ENCODE assay signal across 23 mouse cellular contexts in genomic region chr8:62356185-62356584, GRCm38 (mm10).
A peak's percentile ranks its signal among the peaks of the same experiment; 100 is the strongest.
DNase-seq lines count a peak whose midpoint lies in the region; ATAC-seq lines count a peak whose summit lies in the region.
"Had no signal": no experiment of that assay in that cellular context is flagged by ENCODE, and none has a peak within 500 bp of the region (broad histone marks: within the 10 kb centered on the region; RNA-seq: fewer than 3 reads in every experiment).

No protein-coding gene starts in this region.

- no peak overlapping the region for H3K4me2 ChIP-seq in embryonic facial prominence, embryonic 11.5 days (ENCODE audit: low read depth, low read length)
- H3K4me2 ChIP-seq in midbrain, embryonic 14.5 days (ENCODE audit: low read length): no peak overlapping the region
- H3K4me2 ChIP-seq in midbrain, embryonic 15.5 days: no peak overlapping the region
- no peak overlapping the region for H3K4me2 ChIP-seq in neural tube, embryonic 14.5 days (ENCODE audit: low read depth, low read length)
- H3K4me2 ChIP-seq: embryonic facial prominence, embryonic 15.5 days; liver, embryonic 11.5 days; lung, embryonic 14.5 days; midbrain, embryonic 12.5 days had no signal

- H3K36me3 ChIP-seq in embryonic facial prominence, embryonic 11.5 days (replicated peaks; ENCODE audit: control insufficient read depth, insufficient read depth, low read depth, low read length): no peaks in the 10 kb centered on the region
- H3K36me3 ChIP-seq in embryonic facial prominence, embryonic 10.5 days (replicated peaks): no peaks in the 10 kb centered on the region
- H3K36me3 ChIP-seq in midbrain, embryonic 14.5 days (ENCODE audit: control insufficient read depth, insufficient read depth, low read length): no peaks in the 10 kb centered on the region
- H3K36me3 ChIP-seq in midbrain, embryonic 15.5 days (replicated peaks): no peaks in the 10 kb centered on the region
- no peaks in the 10 kb centered on the region for H3K36me3 ChIP-seq in neural tube, embryonic 14.5 days (ENCODE audit: control insufficient read depth, insufficient read depth, low read length)
- H3K36me3 ChIP-seq: embryonic facial prominence, embryonic 15.5 days; midbrain, embryonic 12.5 days had no signal

- peak; percentile 3 for DNase-seq in embryonic facial prominence, embryonic 11.5 days (ENCODE audit: low spot score)
- DNase-seq in embryonic facial prominence, embryonic 10.5 days (ENCODE audit: low spot score): no peak
- peak; percentile 6 for DNase-seq in midbrain, embryonic 14.5 days
- peak; percentile 9 for DNase-seq in forelimb bud, embryonic 11.5 days (ENCODE audit: low read depth, low spot score)
- no peak for DNase-seq in cerebellum, postnatal 14 days
- no peak for DNase-seq in adipocyte (ENCODE audit: low spot score)
- DNase-seq: adrenal gland, adult 2 months; cerebellum, adult 11 months; cerebellum, postnatal 25 days; gastrocnemius, postnatal 14 days; heart, postnatal 10 days; layer of hippocampus, postnatal 36 days; lung, embryonic 14.5 days; lung, postnatal 4 days; thymus, postnatal 25 days had no signal

- no peaks in the 10 kb centered on the region for H3K27me3 ChIP-seq in embryonic facial prominence, embryonic 11.5 days (ENCODE audit: control insufficient read depth, insufficient read depth, low read length)
- H3K27me3 ChIP-seq in embryonic facial prominence, embryonic 10.5 days (replicated peaks; ENCODE audit: low read depth, poor library complexity, severe bottlenecking): no peaks in the 10 kb centered on the region
- no peaks in the 10 kb centered on the region for H3K27me3 ChIP-seq in midbrain, embryonic 14.5 days (ENCODE audit: control insufficient read depth, insufficient read depth, low read length)
- no peaks in the 10 kb centered on the region for H3K27me3 ChIP-seq in midbrain, embryonic 15.5 days (replicated peaks)
- H3K27me3 ChIP-seq in neural tube, embryonic 14.5 days (ENCODE audit: control insufficient read depth, insufficient read depth, low read length): no peaks in the 10 kb centered on the region
- H3K27me3 ChIP-seq: CH12.LX; embryonic facial prominence, embryonic 15.5 days; midbrain, embryonic 12.5 days had no signal

- H3K9ac ChIP-seq in embryonic facial prominence, embryonic 11.5 days (replicated peaks; ENCODE audit: low read length): no peak overlapping the region
- H3K9ac ChIP-seq in midbrain, embryonic 14.5 days (replicated peaks; ENCODE audit: low read length): no peak overlapping the region
- no peak overlapping the region for H3K9ac ChIP-seq in midbrain, embryonic 15.5 days
- H3K9ac ChIP-seq in neural tube, embryonic 14.5 days (replicated peaks; ENCODE audit: low read depth, low read length): no peak overlapping the region
- H3K9ac ChIP-seq: embryonic facial prominence, embryonic 15.5 days; lung, embryonic 14.5 days; midbrain, embryonic 12.5 days had no signal

- H3K4me1 ChIP-seq in embryonic facial prominence, embryonic 11.5 days (ENCODE audit: control insufficient read depth, insufficient read depth, low read length): no peaks in the 10 kb centered on the region
- no peaks in the 10 kb centered on the region for H3K4me1 ChIP-seq in embryonic facial prominence, embryonic 10.5 days
- no peaks in the 10 kb centered on the region for H3K4me1 ChIP-seq in midbrain, embryonic 14.5 days (ENCODE audit: control insufficient read depth, insufficient read depth, low read length)
- H3K4me1 ChIP-seq in midbrain, embryonic 15.5 days: no peaks in the 10 kb centered on the region
- no peaks in the 10 kb centered on the region for H3K4me1 ChIP-seq in neural tube, embryonic 14.5 days (ENCODE audit: control insufficient read depth, insufficient read depth, low read length)
- H3K4me1 ChIP-seq: embryonic facial prominence, embryonic 15.5 days; midbrain, embryonic 12.5 days had no signal

- H3K9me3 ChIP-seq in embryonic facial prominence, embryonic 11.5 days (replicated peaks; ENCODE audit: control insufficient read depth, low read length): no peaks in the 10 kb centered on the region
- no peaks in the 10 kb centered on the region for H3K9me3 ChIP-seq in embryonic facial prominence, embryonic 10.5 days
- no peaks in the 10 kb centered on the region for H3K9me3 ChIP-seq in midbrain, embryonic 14.5 days (ENCODE audit: control insufficient read depth, low read length)
- no peaks in the 10 kb centered on the region for H3K9me3 ChIP-seq in midbrain, embryonic 15.5 days
- H3K9me3 ChIP-seq in neural tube, embryonic 14.5 days (ENCODE audit: control insufficient read depth, low read length): no peaks in the 10 kb centered on the region
- H3K9me3 ChIP-seq: embryonic facial prominence, embryonic 15.5 days; midbrain, embryonic 12.5 days had no signal

- ATAC-seq in embryonic facial prominence, embryonic 11.5 days (replicated peaks; ENCODE audit: insufficient number of reproducible peaks, low FRiP score, low TSS enrichment, low read depth): no peak
- ATAC-seq in midbrain, embryonic 14.5 days (ENCODE audit: low FRiP score, low TSS enrichment): no peak
- ATAC-seq in midbrain, embryonic 15.5 days (replicated peaks): no peak
- peak; percentile 95 for ATAC-seq in neural tube, embryonic 14.5 days (ENCODE audit: low read depth)
- ATAC-seq: intestine, embryonic 16.5 days had no signal

- no peak overlapping the region for H3K4me3 ChIP-seq in embryonic facial prominence, embryonic 11.5 days (ENCODE audit: low read depth, low read length)
- H3K4me3 ChIP-seq in embryonic facial prominence, embryonic 10.5 days: no peak overlapping the region
- H3K4me3 ChIP-seq in midbrain, embryonic 14.5 days (replicated peaks; ENCODE audit: low read depth, low read length): no peak overlapping the region
- no peak overlapping the region for H3K4me3 ChIP-seq in midbrain, embryonic 15.5 days
- H3K4me3 ChIP-seq in neural tube, embryonic 14.5 days (ENCODE audit: low read depth, low read length): no peak overlapping the region
- H3K4me3 ChIP-seq: embryonic facial prominence, embryonic 15.5 days; midbrain, embryonic 12.5 days had no signal

- WGBS in embryonic facial prominence, embryonic 11.5 days: 39% methylated on average over 3 of the region's 3 CpGs
- 34% methylated on average over 3 of the region's 3 CpGs for WGBS in embryonic facial prominence, embryonic 10.5 days
- WGBS in midbrain, embryonic 14.5 days: 33% methylated on average over 3 of the region's 3 CpGs
- 22% methylated on average over 3 of the region's 3 CpGs for WGBS in midbrain, embryonic 15.5 days
- WGBS in neural tube, embryonic 14.5 days: 24% methylated on average over 3 of the region's 3 CpGs

- no peak overlapping the region for H3K27ac ChIP-seq in embryonic facial prominence, embryonic 11.5 days (replicated peaks; ENCODE audit: low read depth, low read length)
- no peak overlapping the region for H3K27ac ChIP-seq in embryonic facial prominence, embryonic 10.5 days (replicated peaks)
- no peak overlapping the region for H3K27ac ChIP-seq in midbrain, embryonic 14.5 days (replicated peaks; ENCODE audit: low read depth, low read length)
- H3K27ac ChIP-seq in midbrain, embryonic 15.5 days: no peak overlapping the region
- H3K27ac ChIP-seq in neural tube, embryonic 14.5 days (ENCODE audit: low read depth, low read length): no peak overlapping the region
- H3K27ac ChIP-seq: embryonic facial prominence, embryonic 15.5 days; kidney, postnatal 0 days; midbrain, embryonic 12.5 days had no signal

Comparison
In these comparisons a context has a peak if more than half of its experiments do, and no peak if none do; other contexts are left out.
1. DNase-seq: peak in embryonic facial prominence, embryonic 11.5 days (single experiment), midbrain, embryonic 14.5 days (single experiment) and forelimb bud, embryonic 11.5 days (single experiment); none in embryonic facial prominence, embryonic 10.5 days (single experiment), cerebellum, postnatal 14 days (0 of 2) and adipocyte (single experiment).